Mouse (Mus musculus): Measurements from ENCODE around the gene Xrcc5.

Gene Xrcc5

GRCm38 (mm10) chr1:72315447-72315846, 8.2 kb downstream of the Xrcc5 start:
- DNase-seq (ENCODE audit: low spot score), result no peak

- DNase-seq (ENCODE audit: low spot score), result no peak
Measured at GRCm38 (mm10) chr1:72316409-72316808, 9.2 kb downstream of the Xrcc5 start.

GRCm38 (mm10) chr1:72316901-72317300, 9.7 kb downstream of the Xrcc5 start:
- no peak for DNase-seq (ENCODE audit: low spot score)

GRCm38 (mm10) chr1:72320759-72321158, 13.5 kb downstream of the Xrcc5 start:
- DNase-seq (ENCODE audit: low spot score), result no peak

- DNase-seq (ENCODE audit: low spot score), result no peak
Measured at GRCm38 (mm10) chr1:72323248-72323647, 16.0 kb downstream of the Xrcc5 start.

GRCm38 (mm10) chr1:72326162-72326821, 19.1 kb downstream of the Xrcc5 start:
- no peak for DNase-seq (ENCODE audit: low spot score)

GRCm38 (mm10) chr1:72334807-72335206, 27.6 kb downstream of the Xrcc5 start:
- DNase-seq (ENCODE audit: low spot score), result no peak

- DNase-seq (ENCODE audit: low spot score), result no peak
Measured at GRCm38 (mm10) chr1:72336780-72337179, 29.6 kb downstream of the Xrcc5 start.

- DNase-seq (ENCODE audit: low spot score), result no peak
Measured at GRCm38 (mm10) chr1:72338341-72338740, 31.1 kb downstream of the Xrcc5 start.

- DNase-seq (ENCODE audit: low spot score), result no peak
Measured at GRCm38 (mm10) chr1:72347873-72348272, 40.7 kb downstream of the Xrcc5 start.

- no peak for DNase-seq (ENCODE audit: low spot score)
Measured at GRCm38 (mm10) chr1:72354856-72355255, 47.6 kb downstream of the Xrcc5 start.

GRCm38 (mm10) chr1:72358216-72358615, 51.0 kb downstream of the Xrcc5 start:
- no peak for DNase-seq (ENCODE audit: low spot score)

GRCm38 (mm10) chr1:72359462-72359861, 52.2 kb downstream of the Xrcc5 start:
- DNase-seq (ENCODE audit: low spot score), result no peak

- no peak for DNase-seq (ENCODE audit: low spot score)
Measured at GRCm38 (mm10) chr1:72360809-72361208, 53.6 kb downstream of the Xrcc5 start.

- no peak for DNase-seq (ENCODE audit: low spot score)
Measured at GRCm38 (mm10) chr1:72364661-72365060, 57.4 kb downstream of the Xrcc5 start.

GRCm38 (mm10) chr1:72372512-72372911, 65.3 kb downstream of the Xrcc5 start:
- DNase-seq (ENCODE audit: low spot score), result no peak

GRCm38 (mm10) chr1:72372913-72373312, 65.7 kb downstream of the Xrcc5 start:
- DNase-seq (ENCODE audit: low spot score), result no peak

- DNase-seq (ENCODE audit: low spot score), result no peak
Measured at GRCm38 (mm10) chr1:72373648-72374047, 66.4 kb downstream of the Xrcc5 start.

- no peak for DNase-seq (ENCODE audit: low spot score)
Measured at GRCm38 (mm10) chr1:72374049-72374448, 66.8 kb downstream of the Xrcc5 start.

- no peak for DNase-seq (ENCODE audit: low spot score)
Measured at GRCm38 (mm10) chr1:72378151-72378550, 70.9 kb downstream of the Xrcc5 start.

GRCm38 (mm10) chr1:72379752-72380353, 72.6 kb downstream of the Xrcc5 start:
- DNase-seq (ENCODE audit: low spot score), result no peak

- no peak for DNase-seq (ENCODE audit: low spot score)
Measured at GRCm38 (mm10) chr1:72380544-72380943, 73.3 kb downstream of the Xrcc5 start.

GRCm38 (mm10) chr1:72383056-72383455, 75.8 kb downstream of the Xrcc5 start:
- DNase-seq (ENCODE audit: low spot score), result no peak

- DNase-seq (ENCODE audit: low spot score), result no peak
Measured at GRCm38 (mm10) chr1:72383651-72384050, 76.4 kb downstream of the Xrcc5 start.
